Mouse (Mus musculus) adrenal gland, postnatal 4 days (tissue): ENCODE data around the gene Tec. TPM values are rescaled to one million over a fixed set of nuclear protein-coding genes. Genes with fewer than 3 reads are reported as not detected.

Source experiments
- DNase-seq, 2 experiments: peaks; one replicate each; pipeline ENCODE4 v3.0.0; 2021 to 2022; ENCODE audit warnings: low spot score in 2 of 2, mixed read lengths in 2 of 2
- total RNA-seq, 2 experiments: library from RNA; stranded (reverse); gene quantifications; 2 replicates each; pipeline ENCODE4 v1.2.3; 2021

Tec gene
- total RNA-seq, 2 experiments from 2014 or later = 3.2 to 5.0 TPM

- DNase-seq = no peak
Observed at GRCm38 (mm10) chr5:72785451-72785850, 82.8 kb downstream of the Tec start.

- DNase-seq = no peak
Observed at GRCm38 (mm10) chr5:72784719-72785118, 83.6 kb downstream of the Tec start.

GRCm38 (mm10) chr5:72783957-72784356, 84.3 kb downstream of the Tec start:
- no peak for DNase-seq

GRCm38 (mm10) chr5:72783123-72783522, 85.2 kb downstream of the Tec start:
- no peak for DNase-seq

- DNase-seq = no peak
Observed at GRCm38 (mm10) chr5:72781776-72782175, 86.5 kb downstream of the Tec start.

GRCm38 (mm10) chr5:72776595-72776994, 91.7 kb downstream of the Tec start:
- DNase-seq = no peak

GRCm38 (mm10) chr5:72776127-72776526, 92.2 kb downstream of the Tec start:
- no peak for DNase-seq

- no peak for DNase-seq
Observed at GRCm38 (mm10) chr5:72769841-72770240, 98.4 kb downstream of the Tec start.

GRCm38 (mm10) chr5:72763546-72763945, 104.7 kb downstream of the Tec start:
- DNase-seq = no peak

- no peak for DNase-seq
Observed at GRCm38 (mm10) chr5:72763025-72763424, 105.3 kb downstream of the Tec start.

- DNase-seq = no peak
Observed at GRCm38 (mm10) chr5:72761758-72762157, 106.5 kb downstream of the Tec start.

GRCm38 (mm10) chr5:72761237-72761636, 107.0 kb downstream of the Tec start:
- no peak for DNase-seq

GRCm38 (mm10) chr5:72758925-72759924, 109.1 kb downstream of the Tec start:
- DNase-seq = no peak

- no peak for DNase-seq
Observed at GRCm38 (mm10) chr5:72757155-72757773, 111.0 kb downstream of the Tec start.

GRCm38 (mm10) chr5:72755941-72756340, 112.3 kb downstream of the Tec start:
- no peak for DNase-seq

GRCm38 (mm10) chr5:72755035-72755434, 113.2 kb downstream of the Tec start:
- DNase-seq = no peak

GRCm38 (mm10) chr5:72752585-72752984, 115.7 kb downstream of the Tec start, which contains the start of gene Txk:
TSS of gene Txk (minus strand) at chr5:72752777.
- DNase-seq = no peak

- DNase-seq = no peak
Observed at GRCm38 (mm10) chr5:72751056-72751758, 117.1 kb downstream of the Tec start.

GRCm38 (mm10) chr5:72750226-72750625, 118.1 kb downstream of the Tec start:
- no peak for DNase-seq

GRCm38 (mm10) chr5:72748659-72749265, 119.5 kb downstream of the Tec start:
- no peak for DNase-seq

GRCm38 (mm10) chr5:72747384-72747783, 120.9 kb downstream of the Tec start:
- DNase-seq = no peak
